Mouse (Mus musculus) bone marrow macrophage, adult 2 months (primary cell): ENCODE measurements around the gene Ensa.

Experiments
- CTCF ChIP-seq: IDR thresholded peaks from 2 replicates; pipeline ENCODE4 v1.5.1; 2012; ENCODE audit warnings: low read depth, mild to moderate bottlenecking, low read length, moderate library complexity
- POLR2A ChIP-seq: IDR thresholded peaks from 2 replicates; pipeline ENCODE4 v1.6.1; 2012; ENCODE audit warnings: mild to moderate bottlenecking, low read depth, low read length, borderline replicate concordance

DNA sequence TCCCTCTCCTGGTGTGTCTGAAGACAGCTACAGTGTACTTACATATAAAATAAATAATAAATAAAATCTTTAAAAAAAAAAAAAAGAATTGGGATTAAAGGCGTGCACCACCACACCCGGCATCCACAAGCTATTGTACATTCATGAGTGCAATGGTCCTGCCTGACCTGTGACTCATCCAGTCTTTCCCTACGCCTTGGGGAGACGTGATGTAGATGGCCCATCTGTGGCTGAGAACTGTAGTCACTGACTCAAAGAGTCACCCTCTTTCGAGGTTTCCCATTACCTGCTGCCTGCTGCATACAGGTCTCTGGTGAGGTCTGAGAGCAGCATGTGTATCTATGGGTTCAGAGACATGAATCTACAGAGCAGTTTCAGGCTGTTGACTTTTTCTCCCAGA is 23.2 kb downstream of the Ensa start:
- no peak for TF ChIP-seq POLR2A
- TF ChIP-seq CTCF, result no peak
